Mouse (Mus musculus) olfactory bulb, adult 2 months (tissue): Measurements from ENCODE around the gene Ifit3b. TPM values are rescaled to one million over a fixed set of nuclear protein-coding genes. Genes with fewer than 3 reads are reported as not detected.

Experiments
- H3K27ac ChIP-seq: fragments of 200-500 bp; 2 replicates; pipeline ENCODE4 v1.5.1; 2012; ENCODE audit warnings: low read depth, low read length; ENCODE audit not compliant: insufficient read depth
- H3K4me1 ChIP-seq: fragments of 200-500 bp; 2 replicates; pipeline ENCODE4 v1.6.1; 2012; ENCODE audit warnings: low read length; ENCODE audit not compliant: control insufficient read depth, insufficient read depth
- H3K4me3 ChIP-seq: fragments of 200-500 bp; 2 replicates; pipeline ENCODE4 v1.5.1; 2012; ENCODE audit warnings: mild to moderate bottlenecking, low read depth, low read length, moderate library complexity; ENCODE audit not compliant: insufficient read depth
- CTCF ChIP-seq: fragments of 200-500 bp; IDR thresholded peaks from 2 replicates; pipeline ENCODE4 v1.5.1; 2012; ENCODE audit warnings: low read depth, mild to moderate bottlenecking, low read length, moderate library complexity; ENCODE audit not compliant: insufficient read depth
- POLR2A ChIP-seq: fragments of 200-500 bp; IDR thresholded peaks from 2 replicates; pipeline ENCODE4 v1.6.1; 2012; ENCODE audit warnings: mild to moderate bottlenecking, low read depth, low read length, moderate library complexity; ENCODE audit not compliant: insufficient read depth
- WGBS: fragments of 180-500 bp; shearing (Covaris S2); methylation state at CpG from one replicate; pipeline ENCODE4 v1.1.7; 2018; 5-methylcytosine and 5-hydroxymethylcytosine counted together
- polyA plus RNA-seq: library from polyadenylated mRNA; stranded (reverse); fragments of >200 nt; gene quantifications from 2 replicates; pipeline ENCODE4 v1.2.4, GENCODE M21; 2012; ENCODE audit warnings: low replicate concordance; ENCODE audit not compliant: missing spikeins, insufficient read depth, insufficient read length

Gene Ifit3b
- polyA plus RNA-seq, 1 experiment, result not detected

DNA sequence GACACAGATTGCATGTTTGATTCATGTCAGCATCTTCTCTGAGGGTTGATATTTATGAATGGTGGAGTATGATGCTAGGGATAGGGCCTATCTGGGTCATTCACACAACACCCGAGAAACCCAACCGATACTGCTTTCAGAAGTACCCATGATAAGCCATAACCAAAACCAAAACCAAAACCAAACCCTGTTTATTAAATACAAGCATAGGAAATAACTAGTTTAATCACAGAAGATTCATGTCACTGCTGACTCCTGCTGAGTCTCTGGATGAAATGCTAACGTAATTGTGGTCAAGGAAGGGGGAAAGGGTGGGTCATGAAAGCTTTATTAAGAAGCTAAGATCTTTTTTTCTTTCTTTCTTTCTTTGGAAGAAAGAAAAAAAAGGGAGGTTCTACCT lies 42.5 kb downstream of the Ifit3b start:
- 93% methylated on average over 3 of the region's 3 CpGs for WGBS
- TF ChIP-seq POLR2A, result no peak
- TF ChIP-seq CTCF, result no peak
- no peak overlapping the region for H3K4me3 ChIP-seq
- no peaks in the 10 kb centered on the region for H3K4me1 ChIP-seq
- no peak overlapping the region for H3K27ac ChIP-seq

DNA sequence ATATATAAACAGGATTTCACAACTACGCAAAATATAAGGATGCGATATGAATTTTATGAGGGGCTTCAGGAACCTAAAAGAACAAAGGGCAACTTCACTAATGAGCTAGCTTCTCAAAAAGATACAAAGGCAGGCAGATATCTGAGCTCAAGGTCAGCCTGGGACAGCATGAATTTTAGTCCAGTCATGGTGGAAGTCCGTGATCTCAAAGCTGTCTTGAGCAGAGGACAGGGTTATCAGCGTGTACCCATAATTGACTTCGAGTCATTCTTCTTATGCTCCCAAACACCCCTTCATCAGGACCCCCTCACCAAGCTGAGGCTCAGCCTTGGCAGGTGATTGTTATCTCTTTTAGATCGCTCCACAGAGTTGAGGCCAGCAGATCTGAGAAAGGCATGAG lies 43.2 kb downstream of the Ifit3b start:
- no peak for TF ChIP-seq CTCF
- TF ChIP-seq POLR2A, result no peak
- no peak overlapping the region for H3K4me3 ChIP-seq
- WGBS, result 90% methylated on average over 6 of the region's 6 CpGs

DNA sequence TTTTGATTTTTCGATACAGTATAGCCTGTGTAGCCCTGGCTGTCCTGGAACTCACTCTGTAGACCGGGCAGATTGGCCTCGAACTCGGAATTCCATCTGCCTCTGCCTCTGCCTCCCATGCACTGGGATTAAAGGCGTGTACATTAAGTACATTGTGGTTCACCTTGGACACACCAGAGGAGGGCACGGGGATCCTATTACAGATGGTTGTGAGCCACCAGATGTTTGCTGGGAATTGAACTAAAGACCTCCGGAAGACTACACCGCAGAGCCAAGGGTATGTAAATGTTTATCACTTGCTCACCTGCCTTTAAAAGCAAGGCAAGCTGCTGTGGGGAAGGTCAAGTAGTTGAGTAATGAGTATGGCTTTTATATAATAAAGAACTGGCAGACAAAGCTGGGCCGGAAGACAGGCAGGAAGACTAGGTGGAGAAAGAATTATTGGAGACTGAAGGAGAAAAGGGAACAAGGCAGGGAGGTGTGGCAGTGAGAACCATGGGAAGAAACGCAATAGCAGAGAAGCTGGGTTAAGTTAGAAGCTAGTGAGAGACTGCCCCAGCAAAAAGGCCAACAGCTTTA lies 47.5 kb downstream of the Ifit3b start:
- 89% methylated on average over 10 of the region's 10 CpGs for WGBS
- Histone ChIP-seq H3K4me3 (no peak overlapping the region), H3K4me1 (no peaks in the 10 kb centered on the region), H3K27ac (no peak overlapping the region)
- TF ChIP-seq CTCF, result no peak
- TF ChIP-seq POLR2A, result no peak

More for the DNA sequence above, 43.2 kb downstream of the Ifit3b start:
- Histone ChIP-seq H3K27ac (no peak overlapping the region), H3K4me1 (no peaks in the 10 kb centered on the region)

DNA sequence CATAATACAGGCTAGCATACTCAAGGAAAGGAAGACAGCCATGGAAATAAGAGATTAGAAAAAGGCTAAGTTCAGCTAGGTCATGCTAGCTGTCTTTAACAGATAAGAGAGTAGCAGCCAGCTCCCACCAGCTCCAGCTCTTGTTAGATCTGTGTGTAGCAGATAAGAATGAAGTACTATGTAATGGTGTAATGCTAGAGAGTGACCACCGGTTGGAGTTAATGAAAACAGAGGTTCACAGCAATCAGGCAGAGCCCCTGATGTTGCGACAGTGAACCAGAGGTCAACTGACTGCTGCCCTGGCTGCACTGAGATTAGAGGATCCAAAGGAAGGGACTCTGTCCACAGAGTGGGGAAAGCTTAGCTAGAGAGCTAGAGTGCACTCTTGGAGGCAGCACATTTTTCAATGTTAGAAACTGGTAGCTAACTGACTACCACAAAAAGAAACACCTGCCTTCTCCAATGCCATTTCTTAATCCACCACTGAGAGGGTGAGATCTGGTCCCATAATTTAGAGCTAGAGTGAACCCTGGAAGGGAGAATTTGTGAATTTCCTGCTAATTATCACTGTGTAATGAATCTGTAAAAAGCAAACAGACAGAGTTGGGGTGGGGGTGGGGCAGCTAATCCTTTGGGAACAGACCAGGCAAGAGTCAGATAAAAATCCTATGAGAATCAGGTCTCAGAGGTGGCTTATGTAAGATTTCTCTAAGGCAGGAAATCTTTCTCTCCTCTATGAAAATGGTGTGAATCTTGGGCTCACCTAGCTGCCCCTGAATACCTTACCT lies 48.9 kb downstream of the Ifit3b start:
- no peak overlapping the region for H3K4me3 ChIP-seq
- no peaks in the 10 kb centered on the region for H3K4me1 ChIP-seq
- 51% methylated on average over 2 of the region's 2 CpGs for WGBS
- TF ChIP-seq POLR2A (no peak), CTCF (no peak)
- no peak overlapping the region for H3K27ac ChIP-seq

DNA sequence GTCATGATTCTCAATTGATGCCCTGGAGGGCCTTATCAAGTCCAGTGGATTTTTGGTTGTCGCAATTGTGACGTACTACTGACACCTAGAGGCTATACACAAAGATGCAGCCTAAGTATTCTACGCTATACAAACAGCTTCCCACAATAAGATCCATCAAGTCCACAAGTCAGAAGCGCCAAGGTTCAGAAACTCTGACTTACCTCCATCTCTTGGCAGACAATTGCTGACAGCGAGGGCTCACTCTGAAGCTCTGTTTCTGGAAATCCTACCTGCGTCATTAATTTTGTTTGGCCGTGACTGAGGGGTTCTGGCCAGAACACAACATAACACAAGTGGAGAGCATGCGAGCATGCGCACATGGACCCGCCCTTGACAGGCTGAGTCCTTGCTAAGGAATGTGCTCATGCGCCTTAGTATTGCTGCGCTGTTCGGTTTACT lies 54.3 kb downstream of the Ifit3b start:
- no peak overlapping the region for H3K27ac ChIP-seq
- H3K4me3 ChIP-seq, result peak overlapping the region; percentile 51
- no peaks in the 10 kb centered on the region for H3K4me1 ChIP-seq
- TF ChIP-seq POLR2A, result 0 out of 2 replicates have a peak, but pooled peaks have one; percentile 24
- TF ChIP-seq CTCF, result no peak
- 11% methylated on average over 13 of the region's 13 CpGs for WGBS

DNA sequence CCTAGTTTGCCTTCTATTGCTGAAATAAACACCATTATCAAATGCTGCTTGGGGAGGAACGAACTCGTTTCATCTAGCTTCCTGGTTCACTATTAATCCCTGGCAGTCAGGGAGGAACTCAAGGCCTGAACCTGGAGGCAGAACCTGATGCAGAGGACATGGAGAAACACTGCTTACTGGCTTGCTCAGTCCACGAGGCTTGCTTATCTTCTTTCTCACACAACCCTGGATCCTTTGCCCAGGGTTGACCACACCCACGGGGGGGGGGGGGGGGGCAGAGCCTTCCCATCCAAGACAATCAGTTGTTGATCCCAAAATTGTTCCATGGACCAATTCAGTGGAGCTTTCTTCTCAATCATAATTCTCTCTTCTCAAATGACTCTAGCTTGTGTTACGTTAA lies 55.0 kb downstream of the Ifit3b start:
- WGBS, result 39% methylated on average over 5 of the region's 5 CpGs
- TF ChIP-seq CTCF (no peak), POLR2A (no peak)
- Histone ChIP-seq H3K27ac (no peak overlapping the region), H3K4me3 (no peak overlapping the region), H3K4me1 (no peaks in the 10 kb centered on the region)

Other genes starting within 250 kb of the Ifit3b start
- not detected in 2 replicates for gene Ch25h, start 132.8 kb upstream of the Ifit3b start, polyA plus RNA-seq
- not detected in 2 replicates for gene Lipa, start 80.5 kb upstream of the Ifit3b start, polyA plus RNA-seq
- not detected in 2 replicates for gene Ifit2, start 57.3 kb upstream of the Ifit3b start, polyA plus RNA-seq
- gene Ifit3, start 24.4 kb upstream of the Ifit3b start, polyA plus RNA-seq, result not detected in 2 replicates
- gene Ifit1bl1, start 6.0 kb upstream of the Ifit3b start, polyA plus RNA-seq, result not detected in 2 replicates
- not detected in 2 replicates for gene Ifit1bl2, start 32.8 kb downstream of the Ifit3b start, polyA plus RNA-seq
- gene Ifit1, start 32.9 kb downstream of the Ifit3b start, polyA plus RNA-seq, result not detected in 2 replicates
- not detected in 2 replicates for gene Slc16a12, start 139.3 kb downstream of the Ifit3b start, polyA plus RNA-seq